Mouse (Mus musculus) neutrophil, adult 65 days (primary cell): ENCODE data around the gene Grifin. TPM values are rescaled to one million over a fixed set of nuclear protein-coding genes. Genes with fewer than 3 reads are reported as not detected.

Experiments
- total RNA-seq: library from RNA; stranded (reverse); gene quantifications from 2 replicates; pipeline ENCODE4 v1.2.4, GENCODE M21; 2023

Grifin gene
- not detected in 2 replicates for total RNA-seq

GRCm38 (mm10) chr5:140564896-140565295 is at the start of gene Grifin:
Gene Grifin (minus strand): TSS chr5:140565071.

GRCm38 (mm10) chr5:140607001-140607835 is 42.3 kb upstream of the Grifin start, which contains the start of gene Lfng:
Gene Lfng (plus strand): TSS chr5:140607320.

Other genes with a start within 250 kb of the Grifin start
- gene Mad1l1, start 243.5 kb downstream of the Grifin start, total RNA-seq: 24.5 and 30.9 TPM in 2 replicates
- 4.6 and 6.9 TPM in 2 replicates for gene Nudt1, start 243.4 kb downstream of the Grifin start, total RNA-seq
- gene Mrm2, start 233.2 kb downstream of the Grifin start, total RNA-seq: 1.3 and 1.9 TPM in 2 replicates
- 10.1 and 23.5 TPM in 2 replicates for gene Snx8, start 175.8 kb downstream of the Grifin start, total RNA-seq
- 47.9 TPM in 2 replicates for gene Eif3b, start 145.7 kb downstream of the Grifin start, total RNA-seq
- not detected in 2 replicates for gene Gm4869, start 119.4 kb downstream of the Grifin start, total RNA-seq
- gene Chst12, start 59.5 kb downstream of the Grifin start, total RNA-seq: 109 and 110 TPM in 2 replicates
- 60.4 and 65.0 TPM in 2 replicates for gene Lfng, start 42.2 kb upstream of the Grifin start, total RNA-seq
- gene Ttyh3, start 84.0 kb upstream of the Grifin start, total RNA-seq: 94.7 and 115 TPM in 2 replicates
- 10.2 and 13.0 TPM in 2 replicates for gene Iqce, start 137.3 kb upstream of the Grifin start, total RNA-seq
- gene Brat1, start 139.9 kb upstream of the Grifin start, total RNA-seq: 13.9 and 14.8 TPM in 2 replicates
- 1.8 and 2.7 TPM in 2 replicates for gene Amz1, start 159.1 kb upstream of the Grifin start, total RNA-seq